Mouse (Mus musculus) lung, postnatal 14 days (tissue): Measurements from ENCODE around the gene Aim2.
"Not testable (repeated sequence)": the region's sequence is repeated elsewhere in the genome, so short reads cannot be mapped to it uniquely, and the experiment has no call there.

Experiments
- DNase-seq: peaks from one replicate; pipeline ENCODE4 v3.0.0; 2021

Aim2 gene

DNA sequence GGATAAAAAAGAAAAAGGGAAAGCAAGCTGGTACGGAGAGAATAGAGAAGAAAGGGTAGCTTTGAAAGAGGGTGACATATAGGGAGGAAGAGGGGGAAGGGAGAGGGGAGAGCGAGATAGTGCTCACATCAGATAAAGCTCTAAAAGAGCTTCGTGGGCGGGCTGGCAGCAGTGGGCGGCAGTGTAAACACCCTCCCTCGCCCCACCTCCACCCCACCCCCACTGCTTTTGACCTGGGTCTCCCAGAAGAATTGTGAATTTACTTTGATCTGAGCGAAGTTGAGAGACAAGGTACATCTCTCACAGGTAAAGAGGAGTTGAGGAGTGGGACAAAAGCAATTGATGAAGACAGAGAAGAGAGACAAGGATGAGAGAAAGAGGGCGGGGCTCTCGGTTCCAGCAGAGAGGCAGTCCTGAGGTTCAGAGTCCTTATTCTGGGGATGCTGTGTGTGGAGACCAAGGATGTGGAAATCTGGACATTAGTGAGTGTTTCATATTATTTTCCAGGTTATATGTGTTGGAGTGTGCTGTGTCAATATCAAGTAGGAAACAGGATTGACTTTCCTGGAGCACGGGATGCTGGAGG is at the start of gene Aim2:
Gene Aim2 (plus strand): TSS at position 508 of the 586 bp plus-strand sequence.
- DNase-seq: no peak

DNA sequence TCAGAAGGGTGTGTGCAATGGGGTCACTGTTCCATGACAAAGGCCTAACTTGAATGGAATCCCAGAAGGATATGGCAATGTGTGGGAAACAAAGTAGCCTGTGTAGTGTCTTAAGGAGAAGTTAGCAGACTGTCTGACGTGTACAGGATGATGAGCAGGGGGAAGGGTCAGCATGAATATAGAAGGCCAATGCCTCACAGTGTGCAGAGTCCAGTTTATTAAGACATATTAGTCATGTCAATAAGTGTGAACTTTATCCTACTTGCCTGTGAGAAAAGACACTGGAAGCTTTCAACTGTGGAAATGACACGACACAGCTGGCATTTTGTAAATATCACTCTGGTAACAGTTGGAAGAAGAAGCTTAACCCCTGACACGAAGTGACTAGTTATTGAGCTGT is 47.9 kb upstream of the Aim2 start:
- DNase-seq: not testable (repeated sequence)

DNA sequence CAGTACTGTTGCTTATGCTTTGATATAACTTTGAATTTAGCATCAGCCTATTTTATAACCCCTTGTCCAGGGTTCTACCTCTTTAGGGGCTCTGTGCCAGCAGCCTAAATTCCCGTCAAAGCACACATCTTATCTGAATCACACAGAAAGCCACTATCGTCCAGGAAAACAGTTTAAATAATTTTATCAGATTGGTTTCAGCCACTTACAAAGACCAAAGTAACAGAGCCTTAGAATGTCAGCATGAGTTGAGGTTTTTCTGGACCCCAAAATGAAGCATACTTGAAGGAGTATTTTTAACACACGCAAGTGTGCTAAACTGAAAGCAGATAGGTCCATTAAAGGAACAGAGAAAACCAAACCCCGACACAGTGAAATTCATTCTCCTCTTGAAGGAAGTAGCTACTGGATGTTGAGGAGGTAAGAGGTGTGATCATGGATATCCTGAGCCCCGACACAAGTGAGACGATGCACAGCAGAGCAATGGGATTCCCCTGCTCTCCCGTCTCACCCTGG is 37.1 kb upstream of the Aim2 start:
- DNase-seq: not testable (repeated sequence)

DNA sequence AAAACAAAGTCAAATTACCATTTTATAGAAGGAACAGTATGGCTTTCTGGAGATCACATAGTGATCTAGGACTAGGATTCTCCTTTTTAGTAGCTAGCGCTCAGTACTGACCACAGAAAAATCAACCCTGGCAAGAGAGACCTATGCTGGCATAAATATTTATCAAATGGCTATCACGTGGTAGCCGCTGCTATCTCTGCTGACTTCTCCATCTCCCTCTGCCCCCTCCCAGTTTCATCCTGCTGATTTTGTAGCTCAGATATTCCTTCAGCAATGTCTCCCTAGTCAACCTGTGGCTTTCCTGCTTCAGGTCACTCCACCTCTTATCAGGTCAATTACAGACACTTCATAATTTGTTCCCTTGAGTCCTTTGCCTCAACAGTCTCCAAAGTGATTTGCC is 35.0 kb upstream of the Aim2 start:
- DNase-seq: no peak

DNA sequence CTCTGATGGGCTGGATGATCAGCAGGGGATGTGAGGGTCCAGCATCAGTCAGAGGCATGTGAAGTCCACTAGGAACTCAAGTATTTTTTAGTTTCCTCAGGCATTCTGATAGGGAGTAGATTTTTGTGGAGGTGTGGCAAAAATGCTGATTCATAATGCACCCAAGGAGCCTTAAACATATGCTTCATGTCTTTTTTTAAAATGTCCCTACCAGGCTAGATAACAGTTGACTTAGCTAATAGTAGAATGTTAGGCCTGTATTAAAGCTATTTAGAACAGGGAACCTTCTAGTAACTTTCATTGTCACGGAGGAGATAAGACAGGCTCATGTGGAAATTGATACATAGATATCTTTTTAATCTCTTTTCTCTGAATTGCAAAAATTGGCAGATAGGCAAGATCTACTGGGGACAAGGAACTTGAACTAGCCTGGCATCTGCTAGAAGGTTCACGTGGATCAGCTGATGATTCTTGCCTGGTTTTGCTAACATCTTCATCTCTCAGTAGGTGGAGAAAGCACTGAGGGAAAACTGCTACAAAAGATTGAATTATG is 32.7 kb upstream of the Aim2 start:
- no peak for DNase-seq

DNA sequence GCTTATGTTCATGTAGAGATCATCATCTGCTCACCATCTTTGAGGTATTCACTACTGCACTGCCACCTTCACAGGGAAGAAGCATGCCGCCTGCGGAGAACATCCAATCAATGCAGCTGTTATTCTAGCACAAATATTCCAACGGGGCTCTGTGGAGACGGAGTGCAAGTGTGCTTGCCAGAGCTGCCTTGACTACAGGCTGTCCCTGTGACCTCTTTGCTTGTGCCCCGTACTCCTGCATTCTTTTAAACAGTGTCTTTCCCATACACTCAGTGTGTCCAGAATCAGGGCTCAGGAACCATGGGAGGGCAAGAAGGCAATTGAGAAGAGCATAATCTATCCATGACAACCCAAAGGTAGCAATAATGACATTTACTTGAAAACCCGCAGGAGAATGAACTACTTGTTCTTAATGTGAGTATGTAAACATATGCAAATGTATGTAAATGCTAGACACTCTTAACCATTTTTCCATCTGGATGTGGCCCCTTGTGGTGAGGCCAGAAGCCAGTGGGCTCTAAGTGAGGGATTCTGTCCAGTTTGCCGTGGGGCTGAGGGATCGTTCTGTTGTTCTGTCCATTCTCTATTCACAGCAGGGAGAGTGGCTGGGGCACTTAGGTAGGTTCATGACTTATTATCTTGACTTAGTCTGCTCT is 29.0 kb upstream of the Aim2 start:
- no peak for DNase-seq

DNA sequence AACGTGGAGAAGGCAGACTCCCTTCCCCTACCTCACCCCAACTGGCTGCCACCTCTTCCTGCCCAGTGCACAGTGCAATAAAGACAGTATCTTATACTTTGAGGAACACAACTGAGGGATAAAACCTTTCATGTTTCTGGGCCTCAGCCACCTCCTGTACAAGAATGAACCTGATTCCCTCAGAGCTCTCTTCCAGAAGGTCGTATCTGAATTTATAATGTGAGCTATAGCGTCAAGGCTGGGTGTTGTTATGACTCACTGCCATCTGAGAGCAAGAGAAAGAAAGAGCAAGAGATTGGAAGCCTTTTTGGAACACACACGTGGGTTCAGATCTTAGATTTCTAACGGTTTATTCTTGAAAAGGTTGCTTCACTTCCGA is 28.4 kb upstream of the Aim2 start:
- no peak for DNase-seq

DNA sequence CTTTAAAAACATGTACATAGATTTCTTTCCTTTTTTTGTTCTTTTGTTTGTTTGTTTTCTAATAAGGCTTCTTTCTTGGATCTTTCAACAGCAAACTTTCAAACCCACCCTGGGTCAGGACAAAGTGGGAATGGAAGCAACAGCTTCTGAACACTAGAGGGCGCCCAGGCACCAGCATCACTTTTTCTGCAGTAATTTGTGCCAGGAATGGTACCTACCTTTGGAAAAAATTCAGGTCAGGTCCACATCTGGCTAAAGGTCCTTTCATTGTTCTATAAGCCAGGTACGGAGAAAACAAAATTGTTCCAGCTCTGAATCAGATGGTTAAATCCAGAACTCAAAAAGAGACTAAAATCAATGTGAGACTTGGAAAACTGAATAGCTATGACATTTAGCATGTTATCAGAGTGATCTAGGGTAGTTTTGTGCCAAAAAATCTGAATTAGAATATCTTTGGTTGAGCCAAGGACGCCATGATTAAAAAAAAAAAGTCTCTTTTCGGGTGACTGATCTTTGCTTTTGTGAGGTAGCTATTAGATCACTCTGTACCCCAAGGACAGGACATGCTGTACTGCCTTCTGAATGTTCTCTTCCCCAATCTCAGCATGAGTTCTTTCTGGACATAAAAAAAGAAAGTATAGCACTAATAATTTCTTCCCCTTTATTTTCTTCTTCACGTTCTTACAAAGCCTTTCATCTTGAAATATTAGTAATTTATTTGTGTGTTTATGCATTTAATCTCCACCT is 26.7 kb upstream of the Aim2 start:
- peak; percentile 36 for DNase-seq

DNA sequence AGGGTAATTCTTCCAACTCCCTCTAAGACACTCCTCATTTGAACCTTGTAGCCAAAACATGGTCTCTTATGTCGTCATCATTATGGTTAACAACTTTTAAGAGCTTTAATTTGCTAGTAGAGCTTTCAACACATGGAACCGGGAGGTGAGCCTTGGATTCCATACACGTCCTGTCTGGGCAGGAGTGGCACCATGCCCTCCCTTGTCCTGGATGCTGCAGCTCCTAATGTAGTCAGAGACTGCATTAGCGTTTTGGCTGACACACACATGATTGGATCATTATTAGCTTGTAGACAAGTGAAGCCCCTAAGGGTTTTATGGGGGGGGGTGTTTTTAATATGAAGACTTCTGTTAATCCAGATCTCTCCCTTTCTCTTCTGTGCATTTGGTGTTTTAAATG is 25.7 kb upstream of the Aim2 start:
- DNase-seq: no peak

DNA sequence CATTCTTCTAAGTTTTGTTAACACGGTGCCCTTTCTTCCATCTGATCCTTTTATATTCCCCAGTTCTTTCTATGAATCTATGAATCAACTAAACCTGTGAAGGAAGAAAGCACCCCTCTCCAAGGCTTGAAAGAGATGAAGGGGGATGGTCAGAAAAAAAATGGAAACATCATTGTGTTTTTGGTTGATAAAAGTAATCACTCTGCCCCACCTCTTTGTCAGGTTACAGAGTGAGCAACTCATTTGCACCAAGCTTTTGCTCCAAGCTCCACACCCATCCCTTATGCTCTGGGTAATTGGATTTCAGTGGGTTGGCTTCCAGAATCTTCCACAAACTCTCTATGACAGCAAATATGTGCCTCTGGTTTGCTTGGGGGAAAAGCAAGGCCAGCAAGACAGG is 25.3 kb upstream of the Aim2 start:
- no peak for DNase-seq

DNA sequence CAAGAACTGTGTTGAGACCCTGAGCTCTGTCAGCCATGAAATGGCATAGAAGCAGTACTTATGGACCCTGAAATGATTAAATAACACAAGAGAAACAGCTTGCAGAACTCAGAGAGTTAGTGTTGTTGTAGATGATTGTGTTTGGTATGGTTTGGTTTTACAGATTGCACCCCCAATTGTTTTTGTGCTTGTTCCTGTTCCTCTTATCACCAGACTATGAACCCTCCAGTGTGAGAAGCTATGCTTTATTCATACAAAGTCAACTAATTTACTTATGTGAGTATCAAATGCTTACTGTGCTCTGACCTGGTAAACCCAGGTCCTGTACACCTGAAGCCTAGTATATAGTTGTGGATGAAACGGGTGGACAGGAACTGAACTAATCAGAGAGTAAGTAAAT is 24.1 kb upstream of the Aim2 start:
- DNase-seq: no peak

DNA sequence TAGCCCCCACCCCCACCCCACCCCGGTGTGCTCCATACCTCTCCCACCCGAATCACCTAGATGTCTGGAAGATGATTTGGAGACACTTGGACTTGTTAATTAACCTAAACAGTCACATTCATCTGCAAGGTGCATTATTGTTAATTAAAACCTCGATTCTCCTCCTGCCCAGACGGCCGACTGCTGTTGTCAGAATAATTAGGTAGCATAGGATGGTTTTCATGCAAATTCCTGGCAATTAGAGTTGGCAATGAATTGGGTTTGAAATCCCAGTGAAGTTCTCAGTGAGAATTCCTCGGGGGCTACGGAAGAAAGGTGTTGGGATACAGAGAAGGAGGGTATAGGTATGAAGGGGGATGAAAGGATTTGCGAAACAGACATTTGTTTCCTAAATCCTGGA is 22.2 kb upstream of the Aim2 start:
- DNase-seq: no peak

DNA sequence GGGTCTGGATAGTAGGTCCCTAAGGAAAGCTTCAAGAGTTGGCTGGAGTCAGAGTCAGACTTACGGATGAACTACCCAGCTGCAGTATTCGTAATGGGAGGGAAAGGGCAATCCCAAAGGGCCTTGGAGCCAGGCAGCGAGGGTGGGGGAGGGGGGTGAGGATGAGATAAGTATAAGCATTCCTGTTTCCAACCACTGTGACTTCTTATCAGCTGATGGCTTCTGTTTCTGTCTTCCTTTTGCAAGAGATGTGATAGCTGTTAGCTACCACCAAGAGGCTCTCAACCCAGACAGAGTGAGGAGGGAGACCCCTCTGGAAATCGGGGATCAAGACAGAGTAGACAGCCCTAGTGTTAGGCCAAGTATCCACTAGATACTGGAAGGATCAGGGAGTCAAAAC is 21.5 kb upstream of the Aim2 start:
- DNase-seq: no peak

DNA sequence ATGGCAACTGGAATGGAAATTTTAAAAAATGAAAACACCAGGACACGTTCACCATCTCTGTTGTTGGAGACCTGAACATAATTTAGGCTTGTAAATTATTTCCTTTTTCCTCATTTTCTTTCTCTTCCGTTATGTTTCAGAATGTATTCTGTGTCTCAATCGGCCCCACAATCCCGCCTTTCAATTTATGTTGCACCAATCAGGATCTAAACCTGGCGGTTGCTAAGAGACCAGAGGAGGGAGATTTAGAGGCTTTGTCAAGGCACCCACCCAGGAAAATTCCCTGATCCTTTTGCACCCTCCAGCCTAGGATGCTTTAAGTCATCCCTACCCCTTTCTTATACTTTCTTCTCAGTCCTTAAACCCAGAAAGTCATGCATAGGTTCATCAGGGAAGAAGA is 20.9 kb upstream of the Aim2 start:
- DNase-seq: no peak

DNA sequence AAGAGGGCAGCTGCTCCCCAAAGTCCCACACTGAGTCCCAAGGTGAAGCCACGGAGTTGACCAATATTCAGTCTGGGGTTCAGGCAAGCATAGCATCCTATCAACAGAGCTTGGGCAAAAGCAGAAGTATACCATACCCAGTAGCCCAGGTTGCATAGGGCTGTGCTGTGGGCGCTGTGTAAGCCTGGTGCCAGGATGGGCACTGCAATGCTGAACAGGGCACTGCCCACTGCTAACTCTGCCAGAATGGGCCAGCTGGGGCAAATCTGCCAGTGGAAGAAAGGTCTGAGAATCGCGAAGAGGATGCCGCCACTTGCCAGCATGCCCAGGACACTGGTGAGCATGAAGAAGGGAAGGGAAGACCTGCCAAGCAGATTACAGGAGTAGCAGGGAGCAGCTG is 18.3 kb upstream of the Aim2 start:
- no peak for DNase-seq

DNA sequence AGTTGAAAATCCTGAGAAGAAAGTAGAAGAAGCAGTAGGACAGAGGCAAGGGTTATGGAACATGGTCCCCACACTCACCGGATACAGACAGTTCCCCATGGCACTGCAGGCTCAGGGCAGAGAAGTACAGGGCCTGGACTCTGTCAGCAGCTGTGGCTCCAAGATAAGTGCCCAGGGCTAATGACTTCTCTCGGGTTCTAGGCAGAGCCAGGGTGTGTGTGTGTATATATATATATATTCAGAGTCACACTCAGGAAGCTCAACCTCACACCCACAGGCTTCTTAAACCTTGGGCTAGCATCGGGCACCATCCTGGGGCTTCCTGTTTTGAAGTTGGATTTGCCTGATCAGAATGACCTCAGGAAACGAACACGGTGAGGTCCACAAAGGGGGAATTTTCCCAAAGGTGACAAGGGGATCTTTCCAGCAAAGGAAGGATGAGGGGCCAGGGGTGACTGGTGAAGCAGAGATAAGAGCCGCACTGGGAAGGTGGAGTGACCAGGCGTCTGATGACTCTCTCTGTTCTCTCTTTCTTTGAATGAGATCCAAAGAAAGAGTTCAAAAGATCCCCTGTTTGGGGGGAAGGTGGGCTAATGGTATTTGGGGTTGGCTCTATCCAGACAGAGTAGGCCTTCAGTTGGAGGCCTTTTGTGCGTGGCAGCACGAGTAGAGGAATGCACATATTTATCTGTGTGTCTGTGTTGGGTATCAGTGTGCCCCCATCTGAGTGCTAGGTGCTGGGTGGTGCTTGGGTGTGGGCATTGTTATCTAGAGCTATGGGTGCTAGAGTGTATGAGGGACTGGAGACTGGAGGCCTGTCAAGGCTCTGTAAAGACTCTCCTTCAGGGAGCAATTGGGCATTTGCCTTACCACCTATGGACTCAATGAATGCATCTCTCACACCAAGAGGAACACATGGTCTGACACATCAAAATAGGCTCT is 17.1 kb upstream of the Aim2 start, which contains the start of gene Ackr1:
Gene Ackr1 (minus strand): TSS at position 439 of the 942 bp plus-strand sequence.
- no peak for DNase-seq

DNA sequence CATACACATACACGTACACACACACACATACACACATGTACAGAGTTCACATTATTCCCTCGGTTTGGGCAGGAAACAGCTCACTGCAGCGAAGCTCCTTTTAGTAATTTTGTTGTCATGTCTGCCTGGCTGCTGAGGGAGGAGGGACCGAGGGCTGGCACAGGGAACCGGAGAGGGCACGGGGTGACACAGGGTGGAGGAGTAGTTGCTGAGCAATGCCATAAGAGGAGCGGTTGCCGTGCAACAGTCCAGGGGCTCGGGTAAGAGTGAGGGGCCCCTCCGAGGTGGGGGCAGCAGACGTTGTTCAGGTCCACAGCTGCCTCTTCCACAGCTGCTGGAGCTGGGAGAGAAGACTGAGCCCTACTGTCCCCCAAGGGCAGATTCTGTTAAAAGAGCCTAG is 14.8 kb upstream of the Aim2 start:
- DNase-seq: no peak

DNA sequence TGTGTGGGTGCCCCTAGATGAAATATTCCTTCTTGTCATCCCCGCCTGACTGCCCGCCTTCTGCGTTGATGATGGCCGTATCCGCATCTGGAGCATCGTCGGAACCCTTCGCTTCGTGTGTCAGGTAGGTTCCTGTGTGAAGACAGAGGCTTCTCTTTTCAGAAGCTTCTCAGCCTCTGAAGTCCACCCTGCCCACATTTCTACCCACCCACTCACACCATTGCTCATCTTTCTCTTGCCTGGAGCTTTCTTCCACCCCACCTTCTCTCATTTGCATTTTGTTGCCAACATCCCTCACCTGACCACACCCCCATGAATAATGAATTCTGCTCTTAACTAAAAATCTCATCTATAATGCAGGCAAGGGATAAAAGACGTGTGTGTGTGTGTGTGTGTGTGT is 13.7 kb upstream of the Aim2 start:
- no peak for DNase-seq

DNA sequence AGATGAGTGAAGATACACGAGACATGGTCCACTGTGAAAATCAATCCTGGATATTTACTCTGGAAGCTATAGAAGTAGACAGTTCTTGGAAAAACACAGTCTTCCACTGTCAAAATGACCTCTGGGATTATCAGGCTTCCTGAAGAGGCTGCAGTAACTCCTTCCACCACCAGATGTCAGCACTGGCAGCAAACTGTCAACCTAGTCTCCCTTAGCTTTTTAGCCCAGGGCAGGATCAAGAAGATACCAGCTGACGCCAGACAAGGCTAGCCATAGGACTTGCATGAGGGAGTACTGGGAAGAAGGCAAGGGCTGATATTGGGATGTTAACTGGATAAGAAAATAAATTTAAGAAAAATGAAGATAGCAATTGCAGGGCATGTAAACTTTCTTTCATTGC is 11.1 kb upstream of the Aim2 start:
- DNase-seq: peak; percentile 41

DNA sequence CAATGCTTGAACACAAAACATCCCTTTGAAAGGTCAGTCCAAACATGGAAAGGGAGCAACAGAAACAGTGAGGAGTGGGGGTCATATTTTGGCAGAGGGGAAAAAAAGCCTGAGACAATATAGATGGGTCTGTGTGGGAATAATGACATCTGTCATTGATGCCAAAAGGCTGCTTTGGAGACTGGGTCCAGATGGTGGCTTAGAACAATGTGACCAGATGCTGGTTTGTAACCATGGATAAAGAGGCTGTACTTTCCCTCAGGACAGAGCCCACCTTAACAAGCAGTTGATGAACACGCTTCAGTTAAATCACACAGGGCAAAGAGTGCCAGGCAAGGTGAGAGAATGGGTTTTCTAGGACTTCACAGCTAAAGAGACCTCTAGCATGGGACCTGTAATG is 8.3 kb upstream of the Aim2 start:
- DNase-seq: no peak

DNA sequence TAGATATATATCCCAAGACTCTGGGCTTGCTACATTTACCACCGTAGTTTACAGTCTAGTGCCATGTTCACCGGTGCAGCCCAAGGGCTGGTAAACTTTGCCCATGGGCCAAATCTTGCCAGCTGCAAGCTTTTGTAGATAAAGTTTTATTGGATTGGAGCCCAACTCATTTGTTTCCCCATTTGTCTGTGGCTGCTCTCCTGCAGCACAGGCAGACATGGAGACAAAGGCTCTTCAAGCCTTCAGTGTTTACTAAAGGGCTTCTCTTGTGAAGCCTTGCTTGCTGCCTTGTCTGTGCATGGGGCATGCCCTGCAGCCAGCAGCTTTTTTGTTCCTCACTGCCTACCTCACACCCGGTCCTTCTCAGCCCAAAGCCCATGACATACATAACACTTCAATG is 6.7 kb upstream of the Aim2 start:
- no peak for DNase-seq

DNA sequence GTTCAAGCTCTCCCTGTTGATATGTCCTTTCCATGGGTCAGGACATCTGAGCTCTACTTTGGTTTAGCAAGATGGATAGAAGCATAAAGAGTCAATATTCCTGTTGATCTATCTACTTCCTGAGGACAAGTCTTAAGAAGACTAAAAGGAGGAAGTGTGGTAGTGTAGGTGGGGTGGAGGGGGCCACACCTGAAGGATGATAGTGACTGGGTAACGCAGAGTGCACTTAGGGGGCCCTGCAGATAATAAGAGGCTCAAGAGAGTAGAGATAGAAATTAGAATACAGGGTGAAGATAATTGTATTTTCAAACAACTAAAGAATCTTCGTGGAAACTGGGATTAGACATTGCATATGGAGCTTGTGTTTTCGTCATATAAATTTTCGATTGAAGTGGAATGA is 5.6 kb upstream of the Aim2 start:
- no peak for DNase-seq

DNA sequence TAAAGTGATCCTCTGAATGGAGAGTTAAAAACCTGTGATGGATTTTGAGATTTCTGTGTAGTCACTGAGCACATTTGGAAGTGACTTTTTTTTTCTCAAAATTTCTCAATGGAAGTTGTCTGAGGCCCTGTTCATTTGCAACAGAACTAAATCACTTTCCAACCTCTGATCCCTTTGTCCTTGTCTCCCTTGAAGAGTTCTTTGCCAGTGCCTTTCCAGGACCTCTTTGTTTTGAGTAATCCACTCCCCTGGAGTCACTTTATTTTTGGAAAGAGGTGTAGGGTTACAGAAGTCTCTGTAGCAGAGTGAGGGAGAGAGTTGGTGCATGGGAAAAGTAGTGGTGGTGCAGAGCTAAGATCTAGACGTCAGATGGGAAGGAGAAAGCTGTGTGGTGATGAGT is 2.2 kb upstream of the Aim2 start:
- no peak for DNase-seq
